Mouse (Mus musculus): ENCODE measurements around the gene Pex6.

Gene Pex6

GRCm38 (mm10) chr17:46702100-46702499 is 9.2 kb upstream of the Pex6 start:
- no peak for DNase-seq

DNA sequence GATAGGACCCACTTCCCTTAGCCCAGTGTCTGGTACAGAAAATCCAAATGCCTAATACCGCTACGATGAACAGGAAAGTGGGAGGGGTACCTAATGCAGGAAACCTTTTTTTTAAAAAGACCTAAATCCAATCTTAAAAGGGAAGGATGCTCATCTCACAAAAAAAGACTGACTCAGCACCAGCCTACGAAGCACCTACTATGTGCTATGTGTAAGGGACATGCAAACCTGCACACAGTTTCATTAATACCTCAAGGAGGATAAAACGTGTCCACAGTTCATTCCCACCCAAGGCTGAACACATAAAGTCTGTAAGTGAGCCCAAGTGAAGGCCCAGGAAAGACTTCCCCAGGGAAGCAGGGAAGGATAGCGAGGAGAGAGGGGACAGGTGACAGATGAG is 8.8 kb upstream of the Pex6 start:
- DNase-seq = no peak

DNA sequence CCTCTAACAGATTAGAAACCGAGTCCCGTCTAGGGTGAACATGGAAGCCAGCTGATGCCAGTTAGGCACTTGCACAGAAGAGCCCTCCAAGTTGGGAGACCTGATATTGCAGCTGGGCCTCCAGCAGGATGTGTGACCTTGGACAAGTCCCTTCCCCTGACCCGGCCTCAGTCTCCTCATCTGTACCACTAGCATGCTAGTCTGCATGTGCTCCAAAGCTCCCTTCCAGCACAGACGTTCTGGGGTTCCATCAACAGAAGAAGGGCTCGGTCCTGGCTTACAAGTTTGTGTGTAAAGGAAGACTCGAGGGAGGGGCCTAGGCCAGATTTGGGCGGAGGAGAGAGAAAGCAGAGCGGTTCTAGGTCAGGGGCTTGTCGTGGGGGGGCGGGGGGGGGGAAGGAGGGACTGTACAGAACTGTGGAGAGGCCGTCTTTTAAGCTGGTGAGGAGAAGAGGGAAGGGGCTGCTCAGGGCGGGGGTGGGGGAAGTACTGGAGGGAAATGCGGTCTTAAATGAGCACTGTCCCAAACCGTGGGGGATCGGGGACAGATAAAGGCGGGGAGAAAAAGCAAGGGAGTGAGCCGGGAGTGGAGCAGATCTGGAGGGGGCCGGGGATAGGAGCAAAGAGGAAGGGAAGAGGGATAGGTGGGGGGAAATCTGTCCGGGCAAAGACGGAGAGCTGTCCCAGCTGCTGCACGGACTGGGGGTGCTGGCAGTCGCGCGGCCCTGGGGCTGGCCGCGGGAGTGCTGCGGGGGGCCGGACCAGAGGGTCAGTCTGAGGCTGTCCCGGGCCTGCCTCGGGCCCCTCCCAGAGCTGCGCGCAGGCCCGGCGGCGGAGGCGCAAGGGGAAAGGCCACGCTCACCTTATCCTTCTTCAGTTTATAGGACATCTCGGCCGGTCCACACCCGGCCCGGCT is 7.0 kb upstream of the Pex6 start:
- peak; percentile 34 for DNase-seq

DNA sequence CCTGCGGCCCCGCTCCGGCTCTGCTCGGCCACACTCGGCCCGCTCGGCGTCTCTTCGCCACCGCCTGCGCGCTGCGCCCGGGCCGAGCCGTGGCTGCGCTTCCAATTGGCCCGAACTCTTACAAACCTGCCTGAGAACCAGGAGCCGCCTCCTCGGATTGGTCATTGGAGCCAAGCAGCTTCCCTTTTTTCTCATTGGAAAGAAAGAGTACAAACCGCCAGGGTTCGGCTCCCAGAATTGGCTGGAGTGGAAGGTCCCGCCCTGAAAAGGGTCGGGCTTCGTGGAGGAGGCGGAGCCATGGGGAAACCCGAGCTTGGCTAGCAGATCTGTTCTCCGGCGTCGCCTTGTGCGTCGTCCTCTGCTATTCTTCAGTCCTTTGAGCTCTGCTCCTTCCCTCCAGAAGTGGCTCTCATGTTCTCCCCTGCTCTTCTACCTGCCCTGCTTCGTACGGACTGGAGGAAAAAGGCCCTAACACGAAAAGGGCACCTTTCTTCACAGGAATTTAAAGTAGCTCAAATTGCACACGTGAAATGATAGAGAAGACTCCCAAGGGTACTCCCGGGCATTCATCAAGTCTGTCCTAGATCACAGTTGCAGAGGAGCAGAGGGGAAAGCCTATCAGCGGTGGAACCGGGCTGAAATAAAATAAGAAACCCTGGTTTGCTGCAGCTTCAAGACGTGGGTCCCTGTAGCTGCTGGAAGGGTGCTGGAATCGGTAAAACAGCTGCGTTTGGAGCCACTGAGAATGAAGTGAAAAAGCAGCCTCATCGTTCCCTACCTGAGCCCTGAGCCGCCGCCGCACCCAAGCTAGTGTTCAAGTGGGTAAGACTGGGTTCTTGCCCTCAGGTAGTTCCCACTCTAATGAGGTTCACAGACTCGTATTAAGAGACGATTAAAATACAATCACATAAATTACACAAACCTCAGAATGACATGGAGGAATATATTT is 6.1 kb upstream of the Pex6 start, which contains the start of gene Ppp2r5d:
Ppp2r5d (minus strand) TSS at position 225 of the 949 bp plus-strand sequence.
- peak; percentile 99 for DNase-seq

DNA sequence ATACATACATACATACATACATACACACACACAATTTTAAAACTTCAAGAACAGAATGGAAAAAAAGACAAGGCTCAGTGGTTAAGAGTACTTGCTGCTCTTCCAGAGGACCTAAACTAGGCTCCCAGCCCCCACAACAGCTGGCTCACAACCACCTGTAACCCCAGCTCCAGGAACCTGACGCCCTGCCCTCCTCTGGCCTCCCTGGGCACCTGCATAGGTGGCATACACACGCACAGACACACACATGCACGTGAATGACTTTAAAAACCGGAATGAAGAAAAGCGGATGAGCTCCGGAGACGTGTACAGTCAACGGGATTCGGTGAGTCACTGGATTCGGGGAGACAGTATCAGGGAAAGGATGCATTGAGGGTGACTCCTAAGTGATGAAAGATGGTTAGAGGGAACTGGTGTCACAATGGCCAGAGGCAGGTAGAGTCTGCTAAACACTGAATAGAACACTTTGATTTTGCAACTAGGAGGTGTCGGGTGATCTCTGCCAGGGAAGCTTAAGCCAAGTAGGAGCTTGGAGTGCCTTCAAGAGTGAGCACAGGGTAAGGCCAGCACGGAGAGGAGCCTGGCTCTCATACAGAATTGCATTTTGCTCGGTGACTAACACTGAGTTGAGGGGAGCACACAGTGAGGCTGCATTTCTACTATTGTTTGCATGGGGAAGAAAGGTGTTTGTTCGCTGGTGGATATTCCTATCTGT is 4.7 kb upstream of the Pex6 start:
- no peak for DNase-seq

GRCm38 (mm10) chr17:46711612-46712271 is 479 bp downstream of the Pex6 start:
- no peak for DNase-seq

- DNase-seq = no peak
Measured at GRCm38 (mm10) chr17:46712442-46712841, 1.2 kb downstream of the Pex6 start.

DNA sequence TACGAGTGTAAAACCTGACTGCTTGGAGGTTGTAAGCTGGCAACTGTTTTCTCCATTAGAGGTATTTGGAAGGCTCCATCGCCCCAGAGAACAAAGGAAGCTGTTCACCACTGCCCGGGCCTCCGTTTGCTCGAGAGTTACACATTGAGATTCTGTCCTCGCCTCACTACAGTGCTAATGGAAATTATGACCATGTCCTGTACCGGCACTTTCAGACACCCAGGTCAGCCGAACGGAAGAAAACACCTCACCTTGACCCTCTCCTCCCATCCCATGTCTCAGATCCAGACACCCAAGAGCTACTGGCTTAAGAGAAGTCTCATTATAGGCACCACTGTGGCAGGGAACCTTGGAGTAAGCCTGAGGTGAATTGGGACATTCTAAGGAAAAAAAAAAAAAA is 2.6 kb downstream of the Pex6 start:
- DNase-seq = no peak

DNA sequence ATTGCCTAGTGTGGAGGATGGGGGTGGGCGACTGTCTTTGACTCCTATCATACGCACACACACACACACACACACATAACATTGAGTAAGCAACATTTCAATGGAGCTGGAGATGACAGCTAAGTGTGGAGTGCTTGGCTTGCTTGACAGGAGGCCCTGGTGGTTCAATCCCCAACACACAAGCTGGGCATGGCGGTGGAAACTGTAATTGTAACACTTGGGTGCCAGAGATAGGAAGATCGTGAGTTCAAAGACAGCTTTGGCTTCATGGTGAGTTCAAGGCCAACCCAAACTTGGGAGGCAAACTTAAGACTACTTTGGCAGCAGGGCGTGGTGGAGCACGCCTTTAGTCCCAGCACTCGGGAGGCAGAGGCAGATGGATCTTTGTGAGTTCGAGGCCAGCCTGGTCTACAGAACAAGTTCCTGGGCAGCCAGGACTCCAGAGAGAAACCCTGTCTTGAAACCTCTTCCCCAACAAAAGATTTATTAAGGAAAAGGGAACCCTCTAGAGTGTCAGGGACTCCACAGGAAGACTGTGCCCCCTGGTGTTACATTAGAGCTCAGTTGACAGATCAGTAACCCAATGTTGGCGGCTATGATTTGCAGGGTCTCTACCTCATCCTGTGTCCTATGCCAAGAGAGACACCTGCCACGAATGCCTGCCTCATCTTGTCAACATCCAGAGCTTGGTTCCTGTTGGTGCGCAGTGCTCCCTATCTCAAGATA is 3.7 kb downstream of the Pex6 start:
- DNase-seq = no peak

DNA sequence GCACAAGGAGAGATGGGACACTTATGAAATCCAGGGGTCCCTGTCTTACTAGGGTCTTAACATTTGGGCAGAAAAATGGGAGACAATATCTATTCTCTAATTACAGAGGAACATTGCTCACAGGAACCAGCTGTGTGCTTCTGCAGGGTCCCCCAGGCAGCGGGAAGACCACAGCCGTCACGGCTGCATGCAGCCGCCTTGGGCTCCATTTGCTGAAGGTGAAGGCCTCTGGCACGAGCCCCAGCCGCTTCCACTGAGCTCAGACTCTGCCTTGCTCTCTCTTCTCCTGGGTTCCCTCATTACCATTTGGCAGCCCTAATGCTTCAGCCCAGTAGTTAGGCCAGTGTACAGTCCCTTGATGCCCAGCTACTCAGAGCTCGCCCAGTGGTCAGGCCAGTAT is 9.8 kb downstream of the Pex6 start:
- DNase-seq = no peak

GRCm38 (mm10) chr17:46724477-46725084 is 13.3 kb downstream of the Pex6 start:
- no peak for DNase-seq

- DNase-seq = peak; percentile 62
Measured at GRCm38 (mm10) chr17:46725273-46725672, 14.0 kb downstream of the Pex6 start.

DNA sequence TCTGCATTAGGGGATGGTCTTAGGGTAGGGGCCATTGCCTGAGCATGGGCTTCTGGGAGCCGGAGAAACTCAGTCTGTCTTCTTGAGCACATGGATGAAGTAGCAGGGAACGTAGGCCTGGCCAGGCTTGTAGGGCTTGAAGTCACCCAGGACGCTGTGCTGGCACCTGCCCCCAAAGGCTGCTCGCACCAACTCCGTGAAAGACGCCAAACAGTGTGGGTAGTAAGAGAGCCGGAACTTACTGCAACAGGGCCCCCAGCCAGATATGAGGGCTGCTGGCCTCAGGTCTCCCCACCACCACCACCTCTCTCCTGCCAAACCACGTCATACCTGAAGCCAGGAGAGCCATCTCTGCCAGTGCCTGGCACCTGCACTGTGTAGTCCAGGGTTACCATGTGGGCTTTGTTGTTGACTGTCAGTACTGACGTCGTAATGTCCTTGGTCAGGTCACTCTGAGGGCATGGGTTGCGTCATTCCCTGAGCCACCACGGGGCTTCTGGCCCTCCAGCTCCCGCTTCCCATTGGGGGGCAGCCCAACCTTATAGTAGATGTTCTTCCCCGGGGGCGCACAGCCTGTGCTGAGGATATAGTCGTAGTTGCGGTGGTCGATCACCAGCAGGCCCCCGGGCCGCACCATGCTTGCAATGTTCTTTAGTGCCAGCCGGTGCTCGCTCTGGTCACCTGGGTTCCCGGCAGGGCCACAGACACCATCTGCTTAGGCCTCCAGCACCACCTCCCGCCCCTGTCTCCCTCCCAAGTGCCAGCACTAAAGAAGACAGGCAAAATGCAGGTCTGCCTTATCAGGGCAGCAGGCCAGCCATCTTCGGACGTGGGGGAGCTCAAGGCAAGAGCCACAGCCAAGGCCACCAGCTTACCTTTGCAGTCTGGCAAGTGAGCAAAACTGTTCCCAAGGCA is 14.7 kb downstream of the Pex6 start:
- no peak for DNase-seq

DNA sequence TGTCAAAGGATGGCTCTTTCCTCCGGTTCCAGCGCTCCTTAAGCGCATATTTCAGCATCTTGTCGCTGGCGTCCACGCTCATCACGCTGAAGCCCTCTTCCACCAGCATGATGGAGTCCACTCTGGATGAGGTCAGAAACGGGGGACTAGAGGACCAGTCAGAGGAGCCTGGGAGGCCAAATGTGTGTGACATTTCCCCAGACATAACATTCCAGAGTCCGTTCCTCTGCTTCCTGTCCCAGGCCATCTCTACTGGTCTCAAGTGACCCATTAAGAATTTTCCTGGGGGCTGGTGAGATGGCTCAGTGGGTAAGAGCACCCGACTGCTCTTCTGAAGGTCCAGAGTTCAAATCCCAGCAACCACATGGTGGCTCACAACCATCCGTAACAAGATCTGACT is 16.0 kb downstream of the Pex6 start:
- no peak for DNase-seq

- DNase-seq = peak; percentile 30
Measured at GRCm38 (mm10) chr17:46728021-46728420, 16.8 kb downstream of the Pex6 start.

- no peak for DNase-seq
Measured at GRCm38 (mm10) chr17:46728496-46728895, 17.2 kb downstream of the Pex6 start.

GRCm38 (mm10) chr17:46728904-46729318 is 17.6 kb downstream of the Pex6 start, which contains the start of gene Gnmt:
TSS of gene Gnmt (minus strand) at chr17:46729168.
- DNase-seq = no peak

- DNase-seq = no peak
Measured at GRCm38 (mm10) chr17:46734055-46734454, 22.8 kb downstream of the Pex6 start.

DNA sequence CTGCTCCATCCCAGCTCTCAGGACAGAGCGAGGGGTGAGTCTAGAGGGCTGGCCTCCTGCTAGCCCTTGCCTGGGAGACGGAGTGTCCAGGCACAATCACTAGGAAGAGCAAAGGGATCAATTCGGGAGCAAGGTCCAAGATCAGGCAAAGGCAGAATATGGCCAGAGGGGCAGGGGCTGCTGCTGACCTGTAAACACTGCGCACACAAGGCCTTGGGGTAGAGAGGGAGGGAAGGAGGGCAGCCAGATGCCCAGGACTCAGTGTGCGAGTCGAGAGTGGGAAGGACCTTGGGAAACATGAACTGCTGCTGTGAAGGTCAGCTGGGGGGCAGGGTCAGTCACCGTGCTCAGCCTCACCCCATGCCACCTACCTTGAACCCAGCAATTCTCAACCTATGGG is 24.0 kb downstream of the Pex6 start:
- no peak for DNase-seq

DNA sequence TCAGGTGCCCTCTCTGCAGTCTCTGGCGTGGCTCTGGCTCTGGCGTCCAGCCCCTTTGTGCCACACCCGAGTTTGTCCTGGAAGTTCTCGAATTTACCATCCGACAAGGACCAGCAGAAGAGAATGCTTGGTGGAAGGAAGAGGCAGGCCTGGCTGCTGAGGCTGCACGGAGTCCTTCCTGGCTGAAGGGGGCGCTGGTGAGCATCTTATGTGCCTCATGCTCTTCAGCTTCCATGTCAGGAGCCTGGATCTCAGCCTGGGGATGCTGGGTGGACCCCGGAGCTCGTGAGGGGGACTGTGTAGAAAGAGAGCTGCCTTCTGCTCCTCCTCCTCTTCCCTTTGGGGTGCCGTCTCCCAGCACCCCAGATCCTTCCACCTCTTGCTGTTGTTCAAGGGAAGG is 24.9 kb downstream of the Pex6 start:
- peak; percentile 51 for DNase-seq
